ENCODE assay signal across 8 mouse cellular contexts in genomic region chr14:54912886-54913285, GRCm38 (mm10). TPM values are rescaled to one million over a fixed set of nuclear protein-coding genes. Genes with fewer than 3 reads are reported as not detected.
DNase-seq lines count a peak whose midpoint lies in the region; ATAC-seq and TF ChIP-seq lines count a peak whose summit lies in the region.

Slc22a17 (minus strand) TSS chr14:54913132.

- no peak; the same call in 1 of the 2 replicates for TF ChIP-seq POLR2A in thymus, adult 2 months (IDR thresholded peaks at IDR 0.05; ENCODE audit: control insufficient read depth, extremely low read depth, insufficient read depth, low read length, poor library complexity)
- TF ChIP-seq POLR2A in heart, adult 2 months (IDR thresholded peaks at IDR 0.05; ENCODE audit: insufficient read depth, low read depth, low read length): peak; percentile 82

- no peak within 1 kb of the TSS for H3K27ac ChIP-seq in thymus, adult 2 months (ENCODE audit: control insufficient read depth, insufficient read depth, low read length)
- H3K27ac ChIP-seq in embryonic facial prominence, embryonic 11.5 days (replicated peaks; ENCODE audit: low read depth, low read length): peak within 1 kb of the TSS; percentile 78
- H3K27ac ChIP-seq in heart, adult 2 months: peak within 1 kb of the TSS; percentile 36

- peak within 1 kb of the TSS; percentile 80 for H3K4me3 ChIP-seq in thymus, adult 2 months (ENCODE audit: control insufficient read depth, insufficient read depth, low read length)
- peak within 1 kb of the TSS; percentile 89 for H3K4me3 ChIP-seq in embryonic facial prominence, embryonic 11.5 days (ENCODE audit: low read depth, low read length)
- H3K4me3 ChIP-seq in heart, adult 2 months: peak within 1 kb of the TSS; percentile 93

- peak within 1 kb of the TSS; percentile 98 for H3K4me2 ChIP-seq in embryonic facial prominence, embryonic 11.5 days (ENCODE audit: low read depth, low read length)

- H3K36me3 ChIP-seq in thymus, adult 2 months (ENCODE audit: control insufficient read depth, insufficient read depth, low read length): no peaks in the 10 kb centered on the region
- peaks cover 6% of the 10 kb centered on the region for H3K36me3 ChIP-seq in embryonic facial prominence, embryonic 11.5 days (replicated peaks; ENCODE audit: control insufficient read depth, insufficient read depth, low read depth, low read length)
- H3K36me3 ChIP-seq in heart, adult 2 months (ENCODE audit: control insufficient read depth, insufficient read depth, low read length): no peaks in the 10 kb centered on the region

- under 1% methylated on average over 26 of the region's 28 CpGs for WGBS in thymus, adult 2 months
- WGBS in embryonic facial prominence, embryonic 11.5 days: 0% methylated on average over 28 of the region's 28 CpGs
- WGBS in heart, adult 2 months: 0% methylated on average over 27 of the region's 28 CpGs

- peak; percentile 52 for DNase-seq in thymus, adult 2 months
- DNase-seq in thymus, adult 18-20 months: no peak
- DNase-seq in embryonic facial prominence, embryonic 11.5 days (ENCODE audit: low spot score): peak; percentile 93
- DNase-seq in heart, adult 2 months: peak; percentile 72 to 82
- peak; percentile 66 for DNase-seq in kidney, adult 18-20 months
- DNase-seq in left cerebral cortex, postnatal 36 days (ENCODE audit: low spot score in 2 of 2): peak; percentile 81 to 84
- peak; percentile 79 to 82 for DNase-seq in right cerebral cortex, postnatal 36 days (ENCODE audit: low spot score in 2 of 2)

- H3K9ac ChIP-seq in embryonic facial prominence, embryonic 11.5 days (replicated peaks; ENCODE audit: low read length): peak within 1 kb of the TSS; percentile 87
- H3K9ac ChIP-seq in heart, adult 2 months (ENCODE audit: low read depth, low read length): peak within 1 kb of the TSS; percentile 91

- no peak for TF ChIP-seq EP300 in heart, adult 2 months (IDR thresholded peaks at IDR 0.05; ENCODE audit: insufficient read depth, low read depth, low read length)

- peaks cover 5% of the 10 kb centered on the region; the same call in 1 of the 2 replicates for H3K4me1 ChIP-seq in thymus, adult 2 months (replicated peaks; ENCODE audit: control insufficient read depth, insufficient read depth, low read length)
- no peaks in the 10 kb centered on the region; the same call in 1 of the 2 replicates for H3K4me1 ChIP-seq in embryonic facial prominence, embryonic 11.5 days (ENCODE audit: control insufficient read depth, insufficient read depth, low read length)
- peaks cover 5% of the 10 kb centered on the region for H3K4me1 ChIP-seq in heart, adult 2 months (ENCODE audit: control insufficient read depth, insufficient read depth, low read length)

- ATAC-seq in embryonic facial prominence, embryonic 11.5 days (replicated peaks; ENCODE audit: insufficient number of reproducible peaks, low FRiP score, low TSS enrichment, low read depth): peak; percentile 93
- ATAC-seq in megakaryocyte progenitor cell, adult 5-6 weeks (replicated peaks; ENCODE audit: poor library complexity): peak; percentile 70

- intact Hi-C loops in heart, adult 2 months (cut with DNase I): no loop called here
- intact Hi-C loops in left cerebral cortex, postnatal 36 days (cut with DNase I): loop anchor here (1.0 kb wide), 1 partner anchor 102 kb away; the partner anchor contains the start of gene Ngdn

- H3K9me3 ChIP-seq in embryonic facial prominence, embryonic 11.5 days (replicated peaks; ENCODE audit: control insufficient read depth, low read length): no peaks in the 10 kb centered on the region

- no peaks in the 10 kb centered on the region for H3K27me3 ChIP-seq in thymus, adult 2 months (ENCODE audit: control insufficient read depth, insufficient read depth, low read length)
- H3K27me3 ChIP-seq in embryonic facial prominence, embryonic 11.5 days (ENCODE audit: control insufficient read depth, insufficient read depth, low read length): no peaks in the 10 kb centered on the region
- H3K27me3 ChIP-seq in heart, adult 2 months (ENCODE audit: control insufficient read depth, insufficient read depth, low read length): peaks cover 3% of the 10 kb centered on the region; the same call in 1 of the 2 replicates

- no peaks in the 10 kb centered on the region for H3K79me2 ChIP-seq in heart, adult 2 months (replicated peaks; ENCODE audit: control insufficient read depth, insufficient read depth, low read length)

- TF ChIP-seq CTCF in thymus, adult 2 months (IDR thresholded peaks at IDR 0.05; ENCODE audit: borderline replicate concordance, control insufficient read depth, extremely low read depth, insufficient read depth, low read length, poor library complexity): no peak
- TF ChIP-seq CTCF in heart, adult 2 months (IDR thresholded peaks at IDR 0.05): no peak

RNA-seq across cellular contexts. Expression of gene Slc22a17, which starts in this region (rescaled TPM):
- 25.7 and 29.9 TPM in 2 replicates for polyA plus RNA-seq in thymus, adult 2 months (2012; rRNA removed)
- polyA plus RNA-seq in embryonic facial prominence, embryonic 11.5 days (2014; fragmentation: Nextera tagmentation; extraction: Ambion mirVana): 36.6 and 38.2 TPM in 2 replicates
- total RNA-seq in heart, adult 2 months (2021): 1 to 10 TPM; 1.7 to 2.3 TPM
- 13.0 and 13.8 TPM in 2 replicates for polyA plus RNA-seq in heart, adult 2 months (2012; rRNA removed)
- 100 to 1,000 TPM; 618 to 651 TPM for total RNA-seq in left cerebral cortex, postnatal 36 days (2021)
- total RNA-seq in megakaryocyte progenitor cell, adult 5-6 weeks (2015): 1.3 and 3.0 TPM in 2 replicates
- 1.3 and 1.4 TPM in 2 replicates for total RNA-seq in megakaryocyte progenitor cell, adult 5-6 weeks (2017)

Comparison
In these comparisons a context has a peak if more than half of its experiments do, and no peak if none do; other contexts are left out.
1. RNA of gene Slc22a17 (total RNA-seq): 618 to 651 TPM in left cerebral cortex, postnatal 36 days; 1.3 to 3.0 TPM in megakaryocyte progenitor cell, adult 5-6 weeks and 1.7 to 2.3 TPM in heart, adult 2 months; every median in the first group is over 100 times any median in the second.
2. DNase-seq: peak in thymus, adult 2 months (single experiment), embryonic facial prominence, embryonic 11.5 days (single experiment), heart, adult 2 months (2 of 2), kidney, adult 18-20 months (single experiment), left cerebral cortex, postnatal 36 days (2 of 2) and right cerebral cortex, postnatal 36 days (2 of 2); none in thymus, adult 18-20 months (0 of 2).
3. Peak in every context shown above with its lines, with median percentiles within 50 percentile points of each other: H3K4me3 ChIP-seq.